Mouse (Mus musculus): ENCODE data around the gene Uck1. TPM values are rescaled to one million over a fixed set of nuclear protein-coding genes. Genes with fewer than 3 reads are reported as not detected.

Gene Uck1
- total and polyA plus RNA-seq, 3 experiments = 60.6 to 73.7 TPM; not detected in 1

DNA sequence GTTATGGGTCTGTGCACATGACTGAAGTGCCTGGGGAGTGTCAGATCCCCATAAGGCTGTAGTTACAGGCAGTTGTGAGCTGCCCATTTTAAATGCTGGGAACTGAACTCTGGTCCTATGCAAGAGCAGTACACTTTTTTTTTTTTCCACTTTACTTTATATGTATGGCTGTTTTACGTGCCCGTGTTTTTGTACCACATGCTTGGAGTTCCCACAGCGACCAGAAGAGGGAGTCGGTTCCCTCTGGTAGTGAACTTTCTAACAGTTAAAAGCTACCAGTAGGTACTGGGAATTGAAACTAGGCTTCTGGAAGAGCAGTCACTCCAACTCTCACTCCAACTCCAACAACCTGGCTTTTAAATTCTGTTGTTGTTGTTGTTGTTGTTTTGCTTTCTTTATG, 676 bp upstream of the Uck1 start (continued):
- TF ChIP-seq ZNF384 (IDR thresholded peaks at IDR 0.05; ENCODE audit: low read depth, low read length) = peak; percentile 97
- peak; percentile 71 for TF ChIP-seq SIN3A (IDR thresholded peaks at IDR 0.05; ENCODE audit: low read length)
- TF ChIP-seq ZC3H11A (IDR thresholded peaks at IDR 0.05; ENCODE audit: low read depth, low read length) = peak; percentile 61
- TF ChIP-seq MXI1 (IDR thresholded peaks at IDR 0.05; ENCODE audit: low read depth, low read length) = peak; percentile 60
- 0 out of 2 replicates have a peak, but pooled peaks have one; percentile 6 for TF ChIP-seq MAFK (IDR thresholded peaks at IDR 0.05; ENCODE audit: borderline replicate concordance, low read depth, low read length)
- TF ChIP-seq ZMIZ1 (IDR thresholded peaks at IDR 0.05; ENCODE audit: low read depth, low read length) = no peak
- 0 out of 2 replicates have a peak, but pooled peaks have one; percentile 12 for TF ChIP-seq MYB (IDR thresholded peaks at IDR 0.05; ENCODE audit: low read depth, low read length)

DNA sequence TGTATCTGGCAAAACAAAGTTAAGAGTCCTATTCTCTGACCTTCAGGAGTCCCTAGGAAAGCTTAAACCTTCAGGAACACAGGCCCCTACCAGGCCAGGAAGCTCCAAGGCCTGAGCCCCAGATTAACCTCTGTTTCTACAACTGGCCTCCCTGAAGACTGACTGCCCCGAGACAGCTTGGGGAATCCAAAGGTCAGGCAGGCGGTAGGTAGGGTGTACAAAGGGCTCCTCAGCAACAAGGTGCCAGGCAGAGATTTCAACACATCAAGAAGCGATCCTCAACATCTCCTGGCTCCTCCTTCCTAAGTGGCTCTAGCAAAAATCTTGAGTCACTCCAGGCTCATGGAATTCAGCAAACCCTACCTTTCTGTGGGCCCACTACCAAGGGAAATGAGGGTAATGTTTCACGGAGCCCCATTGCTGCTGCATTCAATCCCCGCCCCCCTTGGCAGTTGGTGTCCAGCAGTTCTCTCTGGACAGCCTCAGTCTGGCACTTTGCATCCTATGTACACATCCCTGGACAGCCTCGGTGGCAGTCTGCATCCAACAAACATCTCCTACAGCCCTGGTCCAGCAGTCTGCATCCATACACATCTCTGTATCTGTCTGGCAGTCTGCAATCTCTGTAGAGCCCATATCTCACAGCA, 949 bp downstream of the Uck1 start:
- H3K4me3 ChIP-seq (ENCODE audit: control insufficient read depth in 1 of 2, insufficient read depth in 1 of 2, low read depth in 2 of 2, low read length in 2 of 2) = peak overlapping the region; percentile 81 to 95
- H3K4me1 ChIP-seq (ENCODE audit: control insufficient read depth in 1 of 2, insufficient read depth in 2 of 2, low read length in 2 of 2) = peaks cover 0 to 5% of the 10 kb centered on the region in 2 experiments; a peak in 1 of 4 replicates
- H3K27ac ChIP-seq (ENCODE audit: control insufficient read depth, low read depth, low read length) = no peak overlapping the region; the same call in 1 of the 2 replicates
- no peaks in the 10 kb centered on the region for H3K9me3 ChIP-seq (replicated peaks; ENCODE audit: insufficient read depth, low read length)
- H3K79me2 ChIP-seq (ENCODE audit: control insufficient read depth, insufficient read depth, low read length, poor library complexity) = peaks cover 14% of the 10 kb centered on the region
- H3K9ac ChIP-seq (ENCODE audit: control insufficient read depth, low read depth, low read length, poor library complexity, severe bottlenecking) = peak overlapping the region; percentile 87
- TF ChIP-seq CTCF (IDR thresholded peaks at IDR 0.05 in 2 of 3, conservative IDR thresholded peaks at IDR 0.05 in 1 of 3; ENCODE audit: control insufficient read depth in 1 of 3, insufficient read depth in 1 of 3, low read depth in 2 of 3, low read length in 3 of 3, poor library complexity in 1 of 3, severe bottlenecking in 1 of 3) = no peak
- no peak for TF ChIP-seq RCOR1 (IDR thresholded peaks at IDR 0.05; ENCODE audit: low read depth, low read length)
- no peak for TF ChIP-seq ETS1 (IDR thresholded peaks at IDR 0.05; ENCODE audit: low read depth, low read length)
- TF ChIP-seq BHLHE40 (IDR thresholded peaks at IDR 0.05; ENCODE audit: borderline replicate concordance, low read depth, low read length) = no peak
- TF ChIP-seq USF1 (IDR thresholded peaks at IDR 0.05; ENCODE audit: low read depth, low read length) = no peak
- no peak for TF ChIP-seq GABPA (IDR thresholded peaks at IDR 0.05; ENCODE audit: low read depth, low read length)
- peaks cover 4% of the 10 kb centered on the region in 2 experiments; a peak in 2 of 4 replicates for H3K36me3 ChIP-seq (ENCODE audit: control insufficient read depth in 1 of 2, insufficient read depth in 2 of 2, low read length in 2 of 2)
- H3K27me3 ChIP-seq (ENCODE audit: control insufficient read depth in 1 of 2, insufficient read depth in 2 of 2, low read length in 2 of 2) = no peaks in the 10 kb centered on the region
- DNase-seq (ENCODE audit: low read depth, low spot score) = no peak

DNA sequence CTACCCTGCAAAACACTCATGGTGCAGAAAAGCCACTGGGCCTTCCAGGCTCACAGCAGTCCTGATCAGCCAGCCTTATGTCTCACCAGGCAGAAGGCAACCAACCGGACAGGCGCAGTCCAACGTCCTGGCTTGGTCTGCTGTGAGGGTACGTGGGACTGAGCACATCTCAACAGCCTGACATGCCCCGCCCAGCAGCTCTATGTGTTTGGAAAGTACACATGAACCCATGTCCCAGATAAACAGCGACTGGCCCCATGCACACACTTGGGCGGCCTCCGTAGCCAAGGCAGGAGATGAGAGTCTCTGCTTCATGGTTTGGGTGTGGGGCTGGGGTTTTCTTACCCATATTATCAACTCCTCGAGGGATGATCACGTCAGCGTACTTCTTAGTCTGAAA, 3.7 kb downstream of the Uck1 start:
- Histone ChIP-seq H3K9me3 (replicated peaks; ENCODE audit: insufficient read depth, low read length) (no peaks in the 10 kb centered on the region), H3K4me1 (ENCODE audit: control insufficient read depth in 1 of 2, insufficient read depth in 2 of 2, low read length in 2 of 2) (peaks cover 0 to 5% of the 10 kb centered on the region in 2 experiments; a peak in 1 of 4 replicates), H3K27ac (ENCODE audit: control insufficient read depth, low read depth, low read length) (no peak overlapping the region), H3K36me3 (ENCODE audit: control insufficient read depth in 1 of 2, insufficient read depth in 2 of 2, low read length in 2 of 2) (peaks cover 4% of the 10 kb centered on the region in 2 experiments; a peak in 2 of 4 replicates), H3K9ac (ENCODE audit: control insufficient read depth, low read depth, low read length, poor library complexity, severe bottlenecking) (no peak overlapping the region), H3K4me3 (ENCODE audit: control insufficient read depth in 1 of 2, insufficient read depth in 1 of 2, low read depth in 2 of 2, low read length in 2 of 2) (no peak overlapping the region), H3K79me2 (ENCODE audit: control insufficient read depth, insufficient read depth, low read length, poor library complexity) (peaks cover 14% of the 10 kb centered on the region), H3K27me3 (ENCODE audit: control insufficient read depth in 1 of 2, insufficient read depth in 2 of 2, low read length in 2 of 2) (no peaks in the 10 kb centered on the region)
- TF ChIP-seq MAX (IDR thresholded peaks at IDR 0.05; ENCODE audit: low read length) = no peak
- no peak for TF ChIP-seq JUND (IDR thresholded peaks at IDR 0.05; ENCODE audit: low read depth, low read length)
- TF ChIP-seq CHD2 (IDR thresholded peaks at IDR 0.05; ENCODE audit: low read length) = no peak
- no peak for TF ChIP-seq ZNF384 (IDR thresholded peaks at IDR 0.05; ENCODE audit: low read depth, low read length)
- no peak for TF ChIP-seq NELFE (IDR thresholded peaks at IDR 0.05; ENCODE audit: low read depth, low read length)
- TF ChIP-seq ZKSCAN1 (IDR thresholded peaks at IDR 0.05; ENCODE audit: low read depth, low read length) = no peak
- TF ChIP-seq RAD21 (IDR thresholded peaks at IDR 0.05; ENCODE audit: low read depth, low read length) = no peak
- no peak for TF ChIP-seq E2F4 (IDR thresholded peaks at IDR 0.05; ENCODE audit: borderline replicate concordance, low read depth, low read length)
- TF ChIP-seq POLR2A (IDR thresholded peaks at IDR 0.05; ENCODE audit: control insufficient read depth in 1 of 2, insufficient read depth in 1 of 2, low read depth in 1 of 2, low read length in 2 of 2, poor library complexity in 1 of 2) = no peak
- no peak for TF ChIP-seq MYC (IDR thresholded peaks at IDR 0.05; ENCODE audit: low read depth, low read length)
- no peak for TF ChIP-seq MEF2A (IDR thresholded peaks at IDR 0.05; ENCODE audit: extremely low read depth, insufficient replicate concordance, low read depth, low read length, poor library complexity, severe bottlenecking)
- TF ChIP-seq TAL1 (IDR thresholded peaks at IDR 0.05; ENCODE audit: low read length) = no peak
- no peak for DNase-seq (ENCODE audit: low read depth, low spot score)
